Mouse (Mus musculus): ENCODE measurements around the gene Cacng2. TPM values are rescaled to one million over a fixed set of nuclear protein-coding genes. Genes with fewer than 3 reads are reported as not detected.

The Cacng2 gene
- polyA plus RNA-seq, 1 experiment from 2014 or later = 2.4 TPM

- no peaks in the 10 kb centered on the region for H3K36me3 ChIP-seq (ENCODE audit: control insufficient read depth, insufficient read depth, low read length)
- ATAC-seq (ENCODE audit: low FRiP score) (no peak), DNase-seq (ENCODE audit: low spot score) (no peak)
- no peak overlapping the region for H3K9ac ChIP-seq (ENCODE audit: low read depth, low read length)
- H3K9me3 ChIP-seq (ENCODE audit: control insufficient read depth, low read length) = no peaks in the 10 kb centered on the region
- H3K4me2 ChIP-seq (replicated peaks; ENCODE audit: low read depth, low read length) = no peak overlapping the region
- no peak overlapping the region for H3K27ac ChIP-seq (ENCODE audit: low read depth, low read length)
- H3K4me3 ChIP-seq (ENCODE audit: low read depth, low read length) = no peak overlapping the region
- no peaks in the 10 kb centered on the region for H3K4me1 ChIP-seq (replicated peaks; ENCODE audit: control insufficient read depth, insufficient read depth, low read length)
- H3K27me3 ChIP-seq (ENCODE audit: control insufficient read depth, insufficient read depth, low read length) = no peaks in the 10 kb centered on the region
- WGBS = 88% methylated on average over 10 of the region's 10 CpGs
Measured at GRCm38 (mm10) chr15:78050682-78051081, 69.1 kb downstream of the Cacng2 start.

DNA sequence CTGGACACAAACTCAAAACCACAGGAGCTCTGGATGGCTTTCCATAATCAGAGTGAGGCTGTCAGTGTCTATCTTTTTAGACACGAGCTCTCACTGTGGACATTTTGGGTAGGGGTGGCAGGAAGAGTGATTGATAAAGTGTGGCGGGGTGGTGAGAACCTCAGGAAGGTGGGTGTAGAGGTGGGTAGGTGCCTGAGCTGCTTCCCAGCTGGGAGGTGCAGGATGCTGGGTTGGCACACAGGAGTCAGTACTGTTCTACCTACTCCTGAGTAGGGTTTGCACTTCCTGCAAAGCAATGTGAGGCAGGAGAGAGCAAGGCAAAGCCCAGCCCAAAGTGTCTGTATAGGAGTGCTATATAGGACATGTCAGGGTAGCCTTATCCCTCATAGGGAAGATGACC, 69.9 kb downstream of the Cacng2 start:
- no peak for ATAC-seq (ENCODE audit: low FRiP score)
- no peak overlapping the region for H3K9ac ChIP-seq (ENCODE audit: low read depth, low read length)
- 70% methylated on average over 2 of the region's 2 CpGs for WGBS

GRCm38 (mm10) chr15:78045842-78046241, 74.0 kb downstream of the Cacng2 start:
- DNase-seq (ENCODE audit: low spot score) (no peak), ATAC-seq (ENCODE audit: low FRiP score) (no peak)
- Histone ChIP-seq H3K27ac (ENCODE audit: low read depth, low read length) (no peak overlapping the region), H3K36me3 (ENCODE audit: control insufficient read depth, insufficient read depth, low read length) (no peaks in the 10 kb centered on the region), H3K27me3 (ENCODE audit: control insufficient read depth, insufficient read depth, low read length) (no peaks in the 10 kb centered on the region), H3K4me2 (replicated peaks; ENCODE audit: low read depth, low read length) (no peak overlapping the region), H3K9me3 (ENCODE audit: control insufficient read depth, low read length) (no peaks in the 10 kb centered on the region), H3K4me3 (ENCODE audit: low read depth, low read length) (no peak overlapping the region), H3K4me1 (replicated peaks; ENCODE audit: control insufficient read depth, insufficient read depth, low read length) (no peaks in the 10 kb centered on the region), H3K9ac (ENCODE audit: low read depth, low read length) (no peak overlapping the region)
- WGBS = 66% methylated on average over 7 of the region's 7 CpGs

More for the DNA sequence above, 69.9 kb downstream of the Cacng2 start:
- Histone ChIP-seq H3K27ac (ENCODE audit: low read depth, low read length) (no peak overlapping the region), H3K9me3 (ENCODE audit: control insufficient read depth, low read length) (no peaks in the 10 kb centered on the region), H3K4me1 (replicated peaks; ENCODE audit: control insufficient read depth, insufficient read depth, low read length) (no peaks in the 10 kb centered on the region), H3K4me3 (ENCODE audit: low read depth, low read length) (no peak overlapping the region), H3K27me3 (ENCODE audit: control insufficient read depth, insufficient read depth, low read length) (no peaks in the 10 kb centered on the region), H3K36me3 (ENCODE audit: control insufficient read depth, insufficient read depth, low read length) (no peaks in the 10 kb centered on the region), H3K4me2 (replicated peaks; ENCODE audit: low read depth, low read length) (no peak overlapping the region)
- no peak for DNase-seq (ENCODE audit: low spot score)

DNA sequence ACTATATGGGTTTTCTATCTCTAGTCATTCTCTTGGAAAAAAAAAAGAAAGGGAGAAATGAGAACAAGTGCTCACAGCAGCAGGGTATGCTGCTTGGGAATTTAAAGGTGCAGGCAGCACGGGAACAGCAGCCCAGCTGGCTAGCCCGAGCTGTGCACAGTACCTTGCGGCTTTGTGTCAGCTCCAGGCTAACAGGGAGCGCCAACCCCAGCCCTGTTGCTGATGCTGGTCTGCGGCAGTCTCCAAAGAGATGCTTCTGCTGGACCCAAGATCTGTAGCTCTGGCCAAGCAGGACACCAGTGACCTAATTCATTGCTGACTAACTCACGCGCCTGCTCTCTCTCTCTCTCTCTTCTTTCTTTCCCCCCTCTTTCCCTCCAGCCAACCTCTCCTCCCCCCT, 74.5 kb downstream of the Cacng2 start:
- no peak overlapping the region for H3K9ac ChIP-seq (ENCODE audit: low read depth, low read length)
- DNase-seq (ENCODE audit: low spot score) (no peak), ATAC-seq (ENCODE audit: low FRiP score) (no peak)
- H3K36me3 ChIP-seq (ENCODE audit: control insufficient read depth, insufficient read depth, low read length) = no peaks in the 10 kb centered on the region
- H3K27ac ChIP-seq (ENCODE audit: low read depth, low read length) = no peak overlapping the region
- no peaks in the 10 kb centered on the region for H3K27me3 ChIP-seq (ENCODE audit: control insufficient read depth, insufficient read depth, low read length)
- WGBS = 74% methylated on average over 7 of the region's 7 CpGs
- no peak overlapping the region for H3K4me3 ChIP-seq (ENCODE audit: low read depth, low read length)
- no peak overlapping the region for H3K4me2 ChIP-seq (replicated peaks; ENCODE audit: low read depth, low read length)
- H3K4me1 ChIP-seq (replicated peaks; ENCODE audit: control insufficient read depth, insufficient read depth, low read length) = no peaks in the 10 kb centered on the region
- H3K9me3 ChIP-seq (ENCODE audit: control insufficient read depth, low read length) = no peaks in the 10 kb centered on the region

DNA sequence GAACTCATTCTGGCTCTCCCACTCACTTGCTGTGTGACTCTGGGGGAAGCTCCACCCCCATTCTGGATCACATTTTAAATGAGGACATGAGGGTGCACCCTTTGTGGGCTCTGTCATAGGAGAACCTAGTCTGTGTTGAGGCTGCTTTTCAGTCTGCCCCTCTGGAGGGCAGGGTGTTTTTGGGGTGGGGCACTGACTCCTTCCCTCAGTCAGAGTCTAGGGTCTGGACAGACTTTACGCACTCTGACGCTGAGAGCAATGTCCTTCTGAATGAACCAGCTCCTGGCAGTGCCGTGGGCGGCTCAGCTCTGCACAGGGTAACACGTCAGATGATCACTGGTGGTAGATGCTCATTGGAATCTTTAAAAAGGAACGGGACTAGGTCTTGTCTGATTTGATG, 75.0 kb downstream of the Cacng2 start:
- ATAC-seq (ENCODE audit: low FRiP score) = no peak
- Histone ChIP-seq H3K9ac (ENCODE audit: low read depth, low read length) (no peak overlapping the region), H3K27ac (ENCODE audit: low read depth, low read length) (no peak overlapping the region), H3K27me3 (ENCODE audit: control insufficient read depth, insufficient read depth, low read length) (no peaks in the 10 kb centered on the region), H3K9me3 (ENCODE audit: control insufficient read depth, low read length) (no peaks in the 10 kb centered on the region), H3K4me1 (replicated peaks; ENCODE audit: control insufficient read depth, insufficient read depth, low read length) (no peaks in the 10 kb centered on the region), H3K4me3 (ENCODE audit: low read depth, low read length) (no peak overlapping the region), H3K36me3 (ENCODE audit: control insufficient read depth, insufficient read depth, low read length) (no peaks in the 10 kb centered on the region), H3K4me2 (replicated peaks; ENCODE audit: low read depth, low read length) (no peak overlapping the region)
- DNase-seq (ENCODE audit: low spot score) = no peak
- WGBS = 73% methylated on average over 6 of the region's 6 CpGs

- H3K9ac ChIP-seq (ENCODE audit: low read depth, low read length) = no peak overlapping the region
- DNase-seq (ENCODE audit: low spot score) (no peak), ATAC-seq (ENCODE audit: low FRiP score) (no peak)
- no peaks in the 10 kb centered on the region for H3K27me3 ChIP-seq (ENCODE audit: control insufficient read depth, insufficient read depth, low read length)
- no peak overlapping the region for H3K4me3 ChIP-seq (ENCODE audit: low read depth, low read length)
- 90% methylated on average over 8 of the region's 8 CpGs for WGBS
- H3K27ac ChIP-seq (ENCODE audit: low read depth, low read length) = no peak overlapping the region
- H3K36me3 ChIP-seq (ENCODE audit: control insufficient read depth, insufficient read depth, low read length) = no peaks in the 10 kb centered on the region
- H3K4me2 ChIP-seq (replicated peaks; ENCODE audit: low read depth, low read length) = no peak overlapping the region
- no peaks in the 10 kb centered on the region for H3K9me3 ChIP-seq (ENCODE audit: control insufficient read depth, low read length)
- no peaks in the 10 kb centered on the region for H3K4me1 ChIP-seq (replicated peaks; ENCODE audit: control insufficient read depth, insufficient read depth, low read length)
Measured at GRCm38 (mm10) chr15:78042706-78043105, 77.1 kb downstream of the Cacng2 start.

DNA sequence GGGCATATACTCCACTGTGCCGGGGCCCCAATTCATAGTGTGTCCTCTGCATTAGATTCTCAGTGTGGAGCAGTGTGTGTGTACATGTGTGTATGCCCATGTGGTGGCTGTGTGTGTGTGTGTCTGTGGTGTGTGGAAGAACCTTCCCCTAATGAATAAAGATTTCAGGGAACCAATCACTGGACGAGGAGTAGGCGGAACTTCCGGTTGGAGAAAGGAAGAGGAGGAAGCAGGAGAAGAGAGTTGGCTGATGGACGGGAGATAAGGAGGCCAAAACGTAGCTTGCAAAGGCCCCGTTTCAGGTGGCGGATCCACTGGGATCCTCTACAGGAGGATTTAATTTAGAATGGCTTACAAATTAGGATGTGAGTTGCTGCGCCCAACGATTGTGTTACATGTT, 82.2 kb downstream of the Cacng2 start:
- H3K36me3 ChIP-seq (ENCODE audit: control insufficient read depth, insufficient read depth, low read length) = no peaks in the 10 kb centered on the region
- WGBS = 88% methylated on average over 10 of the region's 10 CpGs
- H3K27me3 ChIP-seq (ENCODE audit: control insufficient read depth, insufficient read depth, low read length) = no peaks in the 10 kb centered on the region
- no peak overlapping the region for H3K4me2 ChIP-seq (replicated peaks; ENCODE audit: low read depth, low read length)
- H3K9me3 ChIP-seq (ENCODE audit: control insufficient read depth, low read length) = no peaks in the 10 kb centered on the region
- DNase-seq (ENCODE audit: low spot score) (no peak), ATAC-seq (ENCODE audit: low FRiP score) (no peak)
- no peak overlapping the region for H3K9ac ChIP-seq (ENCODE audit: low read depth, low read length)
- no peaks in the 10 kb centered on the region for H3K4me1 ChIP-seq (replicated peaks; ENCODE audit: control insufficient read depth, insufficient read depth, low read length)
- no peak overlapping the region for H3K4me3 ChIP-seq (ENCODE audit: low read depth, low read length)
- H3K27ac ChIP-seq (ENCODE audit: low read depth, low read length) = no peak overlapping the region

DNA sequence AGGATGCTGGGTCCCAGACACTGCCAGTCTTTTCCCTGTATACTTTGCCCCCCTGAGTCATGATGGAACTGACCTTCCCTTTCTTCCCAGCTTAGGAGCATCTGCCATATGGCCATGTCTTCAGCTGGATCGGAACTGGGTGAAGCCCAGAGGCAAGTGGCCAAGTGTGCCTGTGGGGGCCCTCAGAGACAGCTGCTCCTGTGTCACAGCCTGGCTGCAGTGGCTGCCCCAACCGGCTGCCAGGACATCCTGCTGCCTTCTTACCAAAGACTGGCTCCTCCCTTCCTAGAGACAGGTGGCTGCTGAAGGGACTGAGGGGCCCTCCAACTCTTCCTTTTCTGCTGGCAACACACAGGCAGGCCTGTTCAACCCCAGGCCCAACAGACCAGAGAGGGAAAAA, 83.2 kb downstream of the Cacng2 start:
- no peak for ATAC-seq (ENCODE audit: low FRiP score)
- WGBS = 75% methylated on average over 2 of the region's 2 CpGs

DNA sequence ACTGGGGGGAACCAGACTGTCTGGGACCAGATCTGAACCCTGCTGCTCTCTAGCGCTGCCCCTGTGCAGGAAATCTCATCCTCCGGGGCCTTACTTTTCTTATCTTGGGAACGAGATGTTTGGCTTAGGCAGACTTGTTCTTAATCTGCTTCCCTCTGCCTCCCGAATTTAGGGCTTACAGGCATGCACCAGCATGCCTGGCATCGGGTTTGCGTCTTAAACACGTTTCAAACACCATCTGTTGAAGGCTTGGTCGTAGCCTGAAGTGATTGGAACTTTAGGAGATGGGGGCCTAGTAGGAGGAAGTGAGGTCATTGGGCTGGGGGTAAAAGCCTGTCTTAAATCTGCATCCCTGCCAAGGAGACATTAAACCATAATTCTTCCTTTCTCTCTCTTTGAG, 89.9 kb downstream of the Cacng2 start:
- no peaks in the 10 kb centered on the region for H3K27me3 ChIP-seq (ENCODE audit: control insufficient read depth, insufficient read depth, low read length)
- H3K27ac ChIP-seq (ENCODE audit: low read depth, low read length) = no peak overlapping the region
- H3K9me3 ChIP-seq (ENCODE audit: control insufficient read depth, low read length) = no peaks in the 10 kb centered on the region
- H3K4me1 ChIP-seq (replicated peaks; ENCODE audit: control insufficient read depth, insufficient read depth, low read length) = no peaks in the 10 kb centered on the region
- H3K4me3 ChIP-seq (ENCODE audit: low read depth, low read length) = no peak overlapping the region
- no peak for ATAC-seq (ENCODE audit: low FRiP score)
- no peak overlapping the region for H3K9ac ChIP-seq (ENCODE audit: low read depth, low read length)
- DNase-seq (ENCODE audit: low spot score) = no peak
- no peaks in the 10 kb centered on the region for H3K36me3 ChIP-seq (ENCODE audit: control insufficient read depth, insufficient read depth, low read length)
- no peak overlapping the region for H3K4me2 ChIP-seq (replicated peaks; ENCODE audit: low read depth, low read length)
- WGBS = 77% methylated on average over 8 of the region's 8 CpGs

More for the DNA sequence above, 83.2 kb downstream of the Cacng2 start:
- DNase-seq (ENCODE audit: low spot score) = no peak
- H3K4me2 ChIP-seq (replicated peaks; ENCODE audit: low read depth, low read length) = no peak overlapping the region
- no peaks in the 10 kb centered on the region for H3K9me3 ChIP-seq (ENCODE audit: control insufficient read depth, low read length)
- no peaks in the 10 kb centered on the region for H3K27me3 ChIP-seq (ENCODE audit: control insufficient read depth, insufficient read depth, low read length)
- no peak overlapping the region for H3K9ac ChIP-seq (ENCODE audit: low read depth, low read length)
- no peak overlapping the region for H3K27ac ChIP-seq (ENCODE audit: low read depth, low read length)
- H3K4me3 ChIP-seq (ENCODE audit: low read depth, low read length) = no peak overlapping the region
- no peaks in the 10 kb centered on the region for H3K36me3 ChIP-seq (ENCODE audit: control insufficient read depth, insufficient read depth, low read length)
- no peaks in the 10 kb centered on the region for H3K4me1 ChIP-seq (replicated peaks; ENCODE audit: control insufficient read depth, insufficient read depth, low read length)
